Mouse (Mus musculus): ENCODE results near the gene Cdh16.
A peak's percentile ranks its signal among the peaks of the same experiment; 100 is the strongest.

The Cdh16 gene

DNA sequence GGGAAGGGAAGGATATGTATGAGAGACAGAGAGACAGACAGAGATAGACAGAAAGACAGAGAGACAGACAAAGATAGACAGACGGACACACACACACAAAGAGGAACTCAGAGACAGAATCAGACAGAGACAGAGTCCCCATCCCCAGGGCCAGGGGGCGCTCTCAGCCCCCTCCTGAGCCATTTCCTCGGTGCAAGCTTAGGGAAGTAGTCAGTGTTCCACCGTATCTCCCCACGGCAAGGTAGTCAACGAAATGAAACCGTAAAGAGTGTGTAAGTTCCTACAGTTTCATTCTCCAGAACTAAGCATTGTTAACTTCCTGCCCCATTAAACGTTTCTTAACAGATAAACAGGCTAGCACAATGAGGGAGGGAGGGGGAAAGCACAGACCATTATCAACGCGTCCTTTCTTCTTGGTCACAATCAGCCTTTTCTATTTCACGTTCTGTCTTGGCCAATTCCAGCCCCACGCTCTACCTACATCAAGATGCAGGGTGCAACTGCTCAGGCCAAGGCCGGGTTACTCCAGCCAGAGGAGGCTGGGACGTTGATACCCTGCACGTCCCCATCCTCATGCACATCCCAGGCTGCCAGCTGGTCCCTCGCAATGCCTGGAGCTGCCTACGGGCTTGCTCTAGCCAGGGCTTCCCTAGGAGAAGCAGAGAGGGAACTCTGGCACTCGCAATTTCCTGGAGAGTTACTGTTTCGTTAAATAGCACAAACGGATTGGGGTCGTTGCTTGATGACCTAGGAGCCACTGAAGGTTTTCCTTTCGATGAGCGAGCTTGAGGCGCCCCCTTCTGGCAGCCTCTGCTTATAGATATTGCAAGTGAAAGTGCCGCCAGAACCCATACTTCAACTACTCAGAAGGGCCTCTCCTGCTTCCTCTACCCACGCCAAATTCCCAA lies 53.5 kb downstream of the Cdh16 start:
- DNase-seq (ENCODE audit: low spot score in 2 of 2): peak in 1 of 2 experiments; percentile 87

DNA sequence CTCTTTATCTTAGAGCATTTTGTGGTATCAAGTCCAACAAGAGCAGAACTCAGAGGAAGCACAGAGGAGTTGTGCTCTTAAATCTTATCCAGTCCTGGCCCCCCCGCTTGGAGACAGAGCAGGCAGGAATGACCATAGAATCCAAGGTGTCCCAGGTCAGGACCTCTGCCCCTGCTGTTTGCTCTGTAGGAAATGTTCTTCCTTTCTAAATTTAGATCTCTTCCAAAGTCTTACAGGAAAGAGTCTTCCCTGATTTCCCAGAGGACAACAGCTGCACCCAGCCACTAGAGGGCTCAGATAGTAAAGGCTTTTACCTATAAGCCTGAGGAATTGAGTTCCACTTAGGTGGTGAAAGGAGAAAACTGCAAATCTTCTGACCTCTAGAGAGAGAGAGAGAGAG lies 54.6 kb downstream of the Cdh16 start:
- DNase-seq (ENCODE audit: low spot score in 2 of 2): peak in 1 of 2 experiments; percentile 46

DNA sequence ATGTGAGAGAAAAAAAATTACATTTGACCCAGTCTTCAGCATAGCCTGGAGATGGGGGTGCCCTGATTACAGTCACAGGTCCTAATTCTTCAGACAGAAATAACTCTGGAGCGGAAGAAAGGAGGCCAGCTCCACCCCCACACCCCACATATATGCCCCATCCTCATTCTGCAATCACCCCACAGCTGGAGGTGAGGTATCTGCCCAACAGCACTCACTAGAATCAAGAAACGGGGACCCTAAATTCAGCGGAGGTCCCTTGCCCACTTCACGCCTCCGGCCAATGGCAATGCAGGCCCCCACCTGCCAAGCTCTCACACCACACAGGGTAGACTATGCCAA lies 58.8 kb downstream of the Cdh16 start:
- DNase-seq (ENCODE audit: low spot score in 2 of 2): no peak

DNA sequence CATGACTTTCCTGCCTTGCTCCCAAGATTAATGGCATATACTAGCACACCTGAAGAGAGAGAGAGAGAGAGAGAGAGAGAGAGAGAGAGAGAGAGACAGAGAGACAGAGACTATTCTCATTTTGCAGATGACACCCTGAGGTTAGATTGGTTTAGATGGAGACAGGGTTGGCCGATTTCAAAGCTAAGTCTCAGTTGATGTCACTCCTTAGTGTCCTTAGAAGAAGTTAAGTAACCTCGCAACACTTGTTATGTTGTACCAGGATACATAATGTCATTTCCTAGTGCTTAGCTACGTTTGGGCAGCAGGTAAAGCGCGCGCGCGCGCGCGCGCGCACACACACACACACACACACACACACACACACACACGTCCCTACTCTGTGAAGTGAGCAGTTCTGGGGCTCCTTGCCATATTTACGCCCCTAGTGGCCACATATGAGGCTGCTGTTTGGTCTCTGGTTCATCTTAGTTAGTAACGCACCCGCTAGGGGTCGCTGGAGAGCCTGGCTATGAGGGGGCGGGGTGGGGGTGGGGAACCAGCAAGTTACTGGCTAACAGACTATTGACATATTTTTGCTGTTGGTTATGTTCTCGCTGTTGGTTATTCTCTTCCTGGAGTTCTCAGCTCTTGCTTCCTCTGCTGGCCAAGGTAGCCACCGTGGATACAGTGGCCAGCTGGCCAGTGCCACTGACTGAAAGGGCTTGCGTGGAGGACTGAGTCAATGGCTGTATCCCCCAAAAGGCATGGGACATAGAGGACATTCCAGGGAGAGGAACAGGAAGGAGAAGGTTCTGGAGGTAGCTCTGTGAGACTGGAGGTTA lies 59.4 kb downstream of the Cdh16 start:
- DNase-seq (ENCODE audit: low spot score in 2 of 2): peak in 1 of 2 experiments; percentile 90

DNA sequence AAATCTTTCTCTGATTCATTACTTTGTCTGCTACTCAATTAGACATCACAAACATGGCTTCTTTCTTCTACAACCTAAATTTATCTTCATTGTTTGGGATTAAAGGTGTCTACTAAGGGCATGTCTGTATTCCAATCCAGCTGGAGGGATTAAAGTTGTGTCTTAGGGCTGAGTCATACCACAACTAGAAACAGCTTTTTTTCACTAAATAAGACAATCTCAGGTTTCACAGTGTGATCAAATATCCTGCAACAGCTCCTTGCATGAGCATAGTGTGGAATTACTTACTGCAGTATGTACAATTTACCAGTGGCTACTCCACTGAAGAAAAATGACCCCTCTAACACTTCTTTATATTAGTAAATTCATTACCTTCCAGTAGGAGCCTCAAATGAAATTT lies 63.5 kb downstream of the Cdh16 start:
- DNase-seq (ENCODE audit: low spot score in 2 of 2): no peak

DNA sequence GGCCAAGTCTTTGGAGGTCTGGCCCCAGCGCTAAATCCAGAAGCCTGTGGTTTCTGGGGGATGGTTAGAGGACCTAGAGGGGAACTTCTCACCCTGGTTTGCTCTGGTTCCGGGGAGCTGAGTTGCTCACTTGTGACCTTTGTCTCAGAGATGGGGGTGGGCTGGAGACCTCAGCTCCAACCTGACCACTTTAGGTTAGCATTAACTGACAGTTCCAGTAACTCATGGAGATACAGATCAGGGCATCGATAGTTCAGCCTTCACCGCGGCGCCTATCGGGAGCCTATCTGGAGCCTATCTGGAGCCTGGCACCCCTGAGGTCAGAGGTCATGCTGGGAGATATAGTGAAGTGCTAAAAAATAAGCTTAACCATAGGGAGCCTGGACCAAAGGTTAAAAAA lies 67.0 kb downstream of the Cdh16 start:
- DNase-seq (ENCODE audit: low spot score in 2 of 2): no peak

DNA sequence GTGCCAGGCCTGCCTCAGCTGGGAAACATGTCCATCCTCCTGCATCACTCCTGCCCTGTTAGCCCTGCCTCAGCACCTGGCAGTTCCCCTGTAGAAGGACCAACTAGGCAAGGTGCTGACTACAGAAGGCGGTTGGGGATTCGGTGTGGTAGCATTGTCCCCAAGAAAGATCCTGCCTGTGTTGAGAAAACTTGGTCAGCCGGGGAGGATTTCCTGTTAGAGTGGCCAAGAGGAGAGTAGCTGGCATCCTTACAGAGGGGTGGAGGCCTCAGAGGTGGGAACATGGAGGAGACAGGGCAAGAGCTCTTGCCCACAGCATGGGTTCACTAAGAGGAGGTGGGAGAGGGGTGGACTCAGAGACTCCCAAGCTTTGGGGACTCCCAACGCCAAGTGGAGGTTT lies 69.0 kb downstream of the Cdh16 start:
- DNase-seq (ENCODE audit: low spot score in 2 of 2): no peak
